Mouse (Mus musculus): ENCODE data around the gene Prkcb.

Prkcb gene

GRCm38 (mm10) chr7:122465823-122466549 lies 177.4 kb downstream of the Prkcb start:
- DNase-seq (ENCODE audit: low read depth, low spot score), result no peak

- DNase-seq (ENCODE audit: low read depth, low spot score), result no peak
Observed at GRCm38 (mm10) chr7:122466722-122467121, 178.2 kb downstream of the Prkcb start.

GRCm38 (mm10) chr7:122467831-122468230 lies 179.3 kb downstream of the Prkcb start:
- DNase-seq (ENCODE audit: low read depth, low spot score), result no peak

GRCm38 (mm10) chr7:122470370-122471280 lies 182.1 kb downstream of the Prkcb start:
- peak; percentile 70 for DNase-seq (ENCODE audit: low read depth, low spot score)

GRCm38 (mm10) chr7:122472223-122472622 lies 183.7 kb downstream of the Prkcb start:
- no peak for DNase-seq (ENCODE audit: low read depth, low spot score)

- no peak for DNase-seq (ENCODE audit: low read depth, low spot score)
Observed at GRCm38 (mm10) chr7:122475038-122475437, 186.5 kb downstream of the Prkcb start.

- no peak for DNase-seq (ENCODE audit: low read depth, low spot score)
Observed at GRCm38 (mm10) chr7:122476697-122477096, 188.1 kb downstream of the Prkcb start.

GRCm38 (mm10) chr7:122477118-122477517 lies 188.6 kb downstream of the Prkcb start:
- DNase-seq (ENCODE audit: low read depth, low spot score), result no peak

GRCm38 (mm10) chr7:122477566-122478564 lies 189.3 kb downstream of the Prkcb start:
- no peak for DNase-seq (ENCODE audit: low read depth, low spot score)

- no peak for DNase-seq (ENCODE audit: low read depth, low spot score)
Observed at GRCm38 (mm10) chr7:122483949-122484348, 195.4 kb downstream of the Prkcb start.

GRCm38 (mm10) chr7:122487929-122488571 lies 199.5 kb downstream of the Prkcb start:
- DNase-seq (ENCODE audit: low read depth, low spot score), result no peak

GRCm38 (mm10) chr7:122492041-122492440 lies 203.5 kb downstream of the Prkcb start:
- DNase-seq (ENCODE audit: low read depth, low spot score), result no peak

- no peak for DNase-seq (ENCODE audit: low read depth, low spot score)
Observed at GRCm38 (mm10) chr7:122492936-122493335, 204.4 kb downstream of the Prkcb start.

- DNase-seq (ENCODE audit: low read depth, low spot score), result peak; percentile 53
Observed at GRCm38 (mm10) chr7:122494088-122494487, 205.5 kb downstream of the Prkcb start.

- no peak for DNase-seq (ENCODE audit: low read depth, low spot score)
Observed at GRCm38 (mm10) chr7:122497516-122497915, 209.0 kb downstream of the Prkcb start.

GRCm38 (mm10) chr7:122498461-122498860 lies 209.9 kb downstream of the Prkcb start:
- DNase-seq (ENCODE audit: low read depth, low spot score), result no peak

GRCm38 (mm10) chr7:122499743-122500597 lies 211.4 kb downstream of the Prkcb start:
- no peak for DNase-seq (ENCODE audit: low read depth, low spot score)

- no peak for DNase-seq (ENCODE audit: low read depth, low spot score)
Observed at GRCm38 (mm10) chr7:122506467-122506866, 217.9 kb downstream of the Prkcb start.

GRCm38 (mm10) chr7:122509903-122510302 lies 221.4 kb downstream of the Prkcb start:
- no peak for DNase-seq (ENCODE audit: low read depth, low spot score)

- no peak for DNase-seq (ENCODE audit: low read depth, low spot score)
Observed at GRCm38 (mm10) chr7:122512430-122512966, 223.9 kb downstream of the Prkcb start.
